Mouse (Mus musculus): ENCODE measurements at regions not wholly inside any gene's neighbourhood (a gene's known extent, or its start where the extent isn't known, plus 50 kb on each side); places are given as distances from the start of the nearest gene placed in this dataset.

- no peak for DNase-seq (ENCODE audit: low read depth, low spot score)
Observed at GRCm38 (mm10) chr2:171800511-171801268, 242.6 kb downstream of the Cbln4 start.

GRCm38 (mm10) chr2:171799351-171799750, 243.9 kb downstream of the Cbln4 start:
- no peak for DNase-seq (ENCODE audit: low read depth, low spot score)

- DNase-seq (ENCODE audit: low read depth, low spot score) = no peak
Observed at GRCm38 (mm10) chr2:171790686-171791085, 252.6 kb downstream of the Cbln4 start.

- no peak for DNase-seq (ENCODE audit: low read depth, low spot score)
Observed at GRCm38 (mm10) chr2:171766193-171766930, 276.9 kb downstream of the Cbln4 start.

- no peak for DNase-seq (ENCODE audit: low read depth, low spot score)
Observed at GRCm38 (mm10) chr2:171765071-171765470, 278.2 kb downstream of the Cbln4 start.

GRCm38 (mm10) chr2:171753502-171753901, 289.8 kb downstream of the Cbln4 start:
- no peak for DNase-seq (ENCODE audit: low read depth, low spot score)

- DNase-seq (ENCODE audit: low read depth, low spot score) = no peak
Observed at GRCm38 (mm10) chr2:171747162-171747561, 296.1 kb downstream of the Cbln4 start.

GRCm38 (mm10) chr2:171743111-171743510, 300.2 kb downstream of the Cbln4 start:
- DNase-seq (ENCODE audit: low read depth, low spot score) = no peak

- DNase-seq (ENCODE audit: low read depth, low spot score) = no peak
Observed at GRCm38 (mm10) chr2:171742706-171743105, 300.6 kb downstream of the Cbln4 start.

- DNase-seq (ENCODE audit: low read depth, low spot score) = no peak
Observed at GRCm38 (mm10) chr2:171737761-171738160, 305.5 kb downstream of the Cbln4 start.

GRCm38 (mm10) chr2:171735061-171735490, 308.2 kb downstream of the Cbln4 start:
- DNase-seq (ENCODE audit: low read depth, low spot score) = peak; percentile 43

- DNase-seq (ENCODE audit: low read depth, low spot score) = peak; percentile 53
Observed at GRCm38 (mm10) chr2:171734634-171734987, 308.7 kb downstream of the Cbln4 start.

GRCm38 (mm10) chr2:171733965-171734633, 309.2 kb downstream of the Cbln4 start:
- DNase-seq (ENCODE audit: low read depth, low spot score) = no peak

- DNase-seq (ENCODE audit: low read depth, low spot score) = no peak
Observed at GRCm38 (mm10) chr2:171719269-171719668, 324.0 kb downstream of the Cbln4 start.

- no peak for DNase-seq (ENCODE audit: low read depth, low spot score)
Observed at GRCm38 (mm10) chr2:171718855-171719254, 324.4 kb downstream of the Cbln4 start.

- DNase-seq (ENCODE audit: low read depth, low spot score) = no peak
Observed at GRCm38 (mm10) chr2:171712816-171713570, 330.3 kb downstream of the Cbln4 start.

GRCm38 (mm10) chr2:171693526-171693925, 349.7 kb downstream of the Cbln4 start:
- no peak for DNase-seq (ENCODE audit: low read depth, low spot score)

- no peak for DNase-seq (ENCODE audit: low read depth, low spot score)
Observed at GRCm38 (mm10) chr2:171690781-171691180, 352.5 kb downstream of the Cbln4 start.

GRCm38 (mm10) chr2:171689102-171689501, 354.2 kb downstream of the Cbln4 start:
- no peak for DNase-seq (ENCODE audit: low read depth, low spot score)

- no peak for DNase-seq (ENCODE audit: low read depth, low spot score)
Observed at GRCm38 (mm10) chr2:171677998-171678397, 365.3 kb downstream of the Cbln4 start.

- DNase-seq (ENCODE audit: low read depth, low spot score) = no peak
Observed at GRCm38 (mm10) chr2:171677128-171677527, 366.1 kb downstream of the Cbln4 start.

GRCm38 (mm10) chr2:171676083-171676482, 367.2 kb downstream of the Cbln4 start:
- peak; percentile 22 for DNase-seq (ENCODE audit: low read depth, low spot score)
